Mouse (Mus musculus): ENCODE data around the gene 4930432M17Rik. TPM values are rescaled to one million over a fixed set of nuclear protein-coding genes. Genes with fewer than 3 reads are reported as not detected.

The 4930432M17Rik gene
- polyA plus RNA-seq, 1 experiment = not detected

- H3K4me2 ChIP-seq (ENCODE audit: low read depth) = no peak overlapping the region
- TF ChIP-seq REST (IDR thresholded peaks at IDR 0.05; ENCODE audit: insufficient read depth, insufficient read length) = no peak
- no peak for TF ChIP-seq POLR2A (IDR thresholded peaks at IDR 0.05; ENCODE audit: insufficient read length, low read depth)
- no peak for TF ChIP-seq POLR2AphosphoS2 (IDR thresholded peaks at IDR 0.05; ENCODE audit: insufficient read length, low read depth)
- TF ChIP-seq MYOG (IDR thresholded peaks at IDR 0.05; ENCODE audit: control insufficient read depth in 1 of 3, insufficient read depth in 1 of 3, insufficient read length in 2 of 3, low read depth in 2 of 3) = no peak
- TF ChIP-seq SRF (IDR thresholded peaks at IDR 0.05; ENCODE audit: control insufficient read depth, insufficient read length, low read depth) = no peak
- no peak for TF ChIP-seq TCF12 (IDR thresholded peaks at IDR 0.05; ENCODE audit: insufficient read depth, poor library complexity, severe bottlenecking)
- no peak for TF ChIP-seq MAX (IDR thresholded peaks at IDR 0.05; ENCODE audit: low read depth)
- TF ChIP-seq MYOD1 (IDR thresholded peaks at IDR 0.05; ENCODE audit: control insufficient read depth in 1 of 3, insufficient read length in 2 of 3, low read depth in 2 of 3) = no peak
- TF ChIP-seq TCF3 (IDR thresholded peaks at IDR 0.05; ENCODE audit: insufficient read length, low read depth) = no peak
- H3ac ChIP-seq (ENCODE audit: control insufficient read depth, insufficient read length) = no peak overlapping the region
These were observed 32.3 kb upstream of the 4930432M17Rik start for GRCm38 (mm10) chr3:121638241-121638640.

GRCm38 (mm10) chr3:121640611-121641010, 30.0 kb upstream of the 4930432M17Rik start:
- TF ChIP-seq TCF12 (IDR thresholded peaks at IDR 0.05; ENCODE audit: insufficient read depth, poor library complexity, severe bottlenecking) (no peak), POLR2AphosphoS2 (IDR thresholded peaks at IDR 0.05; ENCODE audit: insufficient read length, low read depth) (no peak), MYOD1 (IDR thresholded peaks at IDR 0.05; ENCODE audit: control insufficient read depth in 1 of 3, insufficient read length in 2 of 3, low read depth in 2 of 3) (no peak), MAX (IDR thresholded peaks at IDR 0.05; ENCODE audit: low read depth) (no peak), CEBPB (IDR thresholded peaks at IDR 0.05; ENCODE audit: insufficient read depth, poor library complexity, severe bottlenecking) (no peak), TCF3 (IDR thresholded peaks at IDR 0.05; ENCODE audit: insufficient read length, low read depth) (no peak), E2F4 (IDR thresholded peaks at IDR 0.05; ENCODE audit: insufficient read depth) (no peak), REST (IDR thresholded peaks at IDR 0.05; ENCODE audit: insufficient read depth, insufficient read length) (no peak), SRF (IDR thresholded peaks at IDR 0.05; ENCODE audit: control insufficient read depth, insufficient read length, low read depth) (no peak), POLR2A (IDR thresholded peaks at IDR 0.05; ENCODE audit: insufficient read length, low read depth) (no peak), MYOG (IDR thresholded peaks at IDR 0.05; ENCODE audit: control insufficient read depth in 1 of 3, insufficient read depth in 1 of 3, insufficient read length in 2 of 3, low read depth in 2 of 3) (no peak)
- no peak overlapping the region for H3ac ChIP-seq (ENCODE audit: control insufficient read depth, insufficient read length)
- no peaks in the 10 kb centered on the region for H3K27me3 ChIP-seq (ENCODE audit: control insufficient read depth, insufficient read depth, insufficient read length)
- no peak overlapping the region for H3K4me3 ChIP-seq
- H3K36me3 ChIP-seq (ENCODE audit: control insufficient read depth, insufficient read depth) = no peaks in the 10 kb centered on the region
- no peak overlapping the region for H3K4me2 ChIP-seq (ENCODE audit: low read depth)
- no peaks in the 10 kb centered on the region for H3K79me2 ChIP-seq (ENCODE audit: control insufficient read depth, insufficient read depth)

More at GRCm38 (mm10) chr3:121638241-121638640, 32.3 kb upstream of the 4930432M17Rik start:
- no peaks in the 10 kb centered on the region for H3K36me3 ChIP-seq (ENCODE audit: control insufficient read depth, insufficient read depth)
- H3K79me2 ChIP-seq (ENCODE audit: control insufficient read depth, insufficient read depth) = no peaks in the 10 kb centered on the region
- no peaks in the 10 kb centered on the region for H3K27me3 ChIP-seq (ENCODE audit: control insufficient read depth, insufficient read depth, insufficient read length)
- H3K4me3 ChIP-seq = no peak overlapping the region

GRCm38 (mm10) chr3:121643236-121643635, 27.3 kb upstream of the 4930432M17Rik start:
- no peak overlapping the region for H3K4me2 ChIP-seq (ENCODE audit: low read depth)
- no peaks in the 10 kb centered on the region for H3K27me3 ChIP-seq (ENCODE audit: control insufficient read depth, insufficient read depth, insufficient read length)
- TF ChIP-seq POLR2AphosphoS2 (IDR thresholded peaks at IDR 0.05; ENCODE audit: insufficient read length, low read depth) (no peak), SRF (IDR thresholded peaks at IDR 0.05; ENCODE audit: control insufficient read depth, insufficient read length, low read depth) (no peak), MYOD1 (IDR thresholded peaks at IDR 0.05; ENCODE audit: control insufficient read depth in 1 of 3, insufficient read length in 2 of 3, low read depth in 2 of 3) (no peak), POLR2A (IDR thresholded peaks at IDR 0.05; ENCODE audit: insufficient read length, low read depth) (no peak), CEBPB (IDR thresholded peaks at IDR 0.05; ENCODE audit: insufficient read depth, poor library complexity, severe bottlenecking) (no peak), TCF3 (IDR thresholded peaks at IDR 0.05; ENCODE audit: insufficient read length, low read depth) (no peak), REST (IDR thresholded peaks at IDR 0.05; ENCODE audit: insufficient read depth, insufficient read length) (no peak), E2F4 (IDR thresholded peaks at IDR 0.05; ENCODE audit: insufficient read depth) (no peak)
- H3K79me2 ChIP-seq (ENCODE audit: control insufficient read depth, insufficient read depth) = no peaks in the 10 kb centered on the region
- no peaks in the 10 kb centered on the region for H3K36me3 ChIP-seq (ENCODE audit: control insufficient read depth, insufficient read depth)
- no peak overlapping the region for H3ac ChIP-seq (ENCODE audit: control insufficient read depth, insufficient read length)
- H3K4me3 ChIP-seq = no peak overlapping the region

GRCm38 (mm10) chr3:121645447-121645846, 25.1 kb upstream of the 4930432M17Rik start:
- TF ChIP-seq SRF (IDR thresholded peaks at IDR 0.05; ENCODE audit: control insufficient read depth, insufficient read length, low read depth) = no peak
- no peak for TF ChIP-seq MYOG (IDR thresholded peaks at IDR 0.05; ENCODE audit: control insufficient read depth in 1 of 3, insufficient read depth in 1 of 3, insufficient read length in 2 of 3, low read depth in 2 of 3)
- no peak for TF ChIP-seq E2F4 (IDR thresholded peaks at IDR 0.05; ENCODE audit: insufficient read depth)
- TF ChIP-seq MAX (IDR thresholded peaks at IDR 0.05; ENCODE audit: low read depth) = no peak
- TF ChIP-seq POLR2AphosphoS2 (IDR thresholded peaks at IDR 0.05; ENCODE audit: insufficient read length, low read depth) = no peak
- TF ChIP-seq POLR2A (IDR thresholded peaks at IDR 0.05; ENCODE audit: insufficient read length, low read depth) = no peak
- no peak for TF ChIP-seq TCF3 (IDR thresholded peaks at IDR 0.05; ENCODE audit: insufficient read length, low read depth)
- TF ChIP-seq CEBPB (IDR thresholded peaks at IDR 0.05; ENCODE audit: insufficient read depth, poor library complexity, severe bottlenecking) = no peak
- TF ChIP-seq REST (IDR thresholded peaks at IDR 0.05; ENCODE audit: insufficient read depth, insufficient read length) = no peak
- no peak for TF ChIP-seq TCF12 (IDR thresholded peaks at IDR 0.05; ENCODE audit: insufficient read depth, poor library complexity, severe bottlenecking)
- no peak for TF ChIP-seq MYOD1 (IDR thresholded peaks at IDR 0.05; ENCODE audit: control insufficient read depth in 1 of 3, insufficient read length in 2 of 3, low read depth in 2 of 3)
- no peak for TF ChIP-seq USF1 (IDR thresholded peaks at IDR 0.05; ENCODE audit: low read depth)
- no peaks in the 10 kb centered on the region for H3K79me2 ChIP-seq (ENCODE audit: control insufficient read depth, insufficient read depth)
- no peak overlapping the region for H3ac ChIP-seq (ENCODE audit: control insufficient read depth, insufficient read length)
- no peak overlapping the region for H3K4me3 ChIP-seq
- no peak overlapping the region for H3K4me2 ChIP-seq (ENCODE audit: low read depth)
- H3K36me3 ChIP-seq (ENCODE audit: control insufficient read depth, insufficient read depth) = no peaks in the 10 kb centered on the region
- no peaks in the 10 kb centered on the region for H3K27me3 ChIP-seq (ENCODE audit: control insufficient read depth, insufficient read depth, insufficient read length)
